Mouse (Mus musculus) embryonic facial prominence, embryonic 14.5 days (tissue): ENCODE results near the gene Slc6a19. TPM values are rescaled to one million over a fixed set of nuclear protein-coding genes. Genes with fewer than 3 reads are reported as not detected.
A peak's percentile ranks its signal among the peaks of the same experiment; 100 is the strongest.

Source experiments
- ATAC-seq: fragments of 200-750 bp; cut with Nextera tagmentation; 2 replicates; pipeline ENCODE4 v1.8.0; 2017; ENCODE audit warnings: low read depth, moderate number of reproducible peaks, moderate TSS enrichment
- DNase-seq: peaks from one replicate; pipeline ENCODE4 v3.0.0-alpha.2; 2015; ENCODE audit warnings: low spot score
- H3K27ac ChIP-seq: fragments of 300-500 bp; sonication (generic); replicated peaks from 2 replicates; pipeline ENCODE4 v1.5.1; 2014; ENCODE audit warnings: low read depth, mild to moderate bottlenecking, low read length, moderate library complexity
- H3K27me3 ChIP-seq: fragments of 300-500 bp; sonication (generic); replicated peaks from 2 replicates; pipeline ENCODE4 v1.6.1; 2014; ENCODE audit warnings: low read length; ENCODE audit not compliant: control insufficient read depth, insufficient read depth
- H3K36me3 ChIP-seq: fragments of 300-500 bp; sonication (generic); 2 replicates; pipeline ENCODE4 v1.6.1; 2014; ENCODE audit warnings: low read length, mixed read lengths; ENCODE audit not compliant: control insufficient read depth, insufficient read depth
- H3K4me1 ChIP-seq: fragments of 300-500 bp; sonication (generic); 2 replicates; pipeline ENCODE4 v1.6.1; 2014; ENCODE audit warnings: antibody characterized with exemption, low read length; ENCODE audit not compliant: control insufficient read depth, insufficient read depth
- H3K4me2 ChIP-seq: fragments of 300-500 bp; sonication (generic); 2 replicates; pipeline ENCODE4 v1.6.1; 2014; ENCODE audit warnings: low read depth, mild to moderate bottlenecking, low read length, moderate library complexity, mixed read lengths
- H3K4me3 ChIP-seq: fragments of 300-500 bp; sonication (generic); 2 replicates; pipeline ENCODE4 v1.5.1; 2014; ENCODE audit warnings: low read depth, mild to moderate bottlenecking, low read length
- H3K9ac ChIP-seq: fragments of 300-500 bp; sonication (generic); 2 replicates; pipeline ENCODE4 v1.6.1; 2014; ENCODE audit warnings: low read depth, mild to moderate bottlenecking, low read length, moderate library complexity, mixed read lengths
- H3K9me3 ChIP-seq: fragments of 300-500 bp; sonication (generic); 2 replicates; pipeline ENCODE4 v1.6.1; 2016; ENCODE audit warnings: low read length; ENCODE audit not compliant: control insufficient read depth
- WGBS: fragments of 180-500 bp; shearing (Covaris S2); extraction: QIAGEN DNeasy Blood & Tissue Kit; methylation state at CpG from one replicate; pipeline ENCODE4 v1.1.7; 2014; 5-methylcytosine and 5-hydroxymethylcytosine counted together
- polyA plus RNA-seq: library from polyadenylated mRNA; unstranded; fragments of >200 nt; fragmentation: Nextera tagmentation; extraction: Ambion mirVana; gene quantifications from 2 replicates; pipeline ENCODE4 v1.2.1, GENCODE M21; 2014

Gene Slc6a19
- polyA plus RNA-seq, 1 experiment from 2014 or later: 0.40 TPM

GRCm38 (mm10) chr13:73692249-73692868 lies 12.3 kb downstream of the Slc6a19 start:
- H3K9ac ChIP-seq: no peak overlapping the region
- H3K27me3 ChIP-seq: no peaks in the 10 kb centered on the region
- no peak overlapping the region for H3K4me2 ChIP-seq
- H3K4me1 ChIP-seq: no peaks in the 10 kb centered on the region
- no peaks in the 10 kb centered on the region for H3K36me3 ChIP-seq
- H3K9me3 ChIP-seq: no peaks in the 10 kb centered on the region
- no peak overlapping the region for H3K4me3 ChIP-seq
- no peak overlapping the region for H3K27ac ChIP-seq
- 32% methylated on average over 7 of the region's 10 CpGs for WGBS
- peak; percentile 89 for ATAC-seq
- peak; percentile 60 for DNase-seq

DNA sequence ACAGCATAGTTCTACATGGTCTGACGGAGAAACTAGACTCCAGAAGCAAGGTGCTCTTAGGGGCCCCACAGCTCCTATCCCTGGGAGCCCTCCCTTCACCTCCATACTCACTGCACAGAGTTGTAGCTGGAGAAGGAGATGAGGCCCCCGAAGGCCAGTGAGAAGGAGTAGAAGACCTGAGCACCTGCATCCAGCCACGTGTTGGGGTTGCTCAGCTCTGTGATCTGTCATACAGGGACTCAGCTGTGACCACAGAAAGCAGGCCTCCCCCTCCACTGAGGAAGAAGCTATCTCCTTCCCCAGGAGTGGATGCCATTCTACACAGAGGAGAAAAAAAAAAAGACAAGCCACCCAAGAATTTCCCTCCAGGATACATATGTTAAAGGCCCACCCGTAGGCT lies 15.7 kb downstream of the Slc6a19 start:
- no peaks in the 10 kb centered on the region for H3K4me1 ChIP-seq
- no peaks in the 10 kb centered on the region for H3K36me3 ChIP-seq
- H3K27ac ChIP-seq: no peak overlapping the region
- DNase-seq (no peak), ATAC-seq (no peak)
- no peaks in the 10 kb centered on the region for H3K27me3 ChIP-seq
- H3K4me3 ChIP-seq: no peak overlapping the region
- H3K4me2 ChIP-seq: no peak overlapping the region
- WGBS: 80% methylated on average over 4 of the region's 4 CpGs
- H3K9ac ChIP-seq: no peak overlapping the region
- no peaks in the 10 kb centered on the region for H3K9me3 ChIP-seq

- Histone ChIP-seq H3K27me3 (no peaks in the 10 kb centered on the region), H3K4me1 (no peaks in the 10 kb centered on the region), H3K27ac (no peak overlapping the region), H3K4me2 (no peak overlapping the region), H3K9me3 (no peaks in the 10 kb centered on the region), H3K36me3 (no peaks in the 10 kb centered on the region), H3K4me3 (no peak overlapping the region), H3K9ac (no peak overlapping the region)
- no peak for ATAC-seq
- no peak for DNase-seq
- 53% methylated on average over 3 of the region's 3 CpGs for WGBS
Observed at GRCm38 (mm10) chr13:73687601-73688000, 17.1 kb downstream of the Slc6a19 start.

- ATAC-seq: no peak
- Histone ChIP-seq H3K4me1 (no peaks in the 10 kb centered on the region), H3K9ac (no peak overlapping the region), H3K36me3 (no peaks in the 10 kb centered on the region), H3K27ac (no peak overlapping the region), H3K9me3 (no peaks in the 10 kb centered on the region), H3K4me3 (no peak overlapping the region), H3K4me2 (no peak overlapping the region), H3K27me3 (no peaks in the 10 kb centered on the region)
- no peak for DNase-seq
- 82% methylated on average over 6 of the region's 6 CpGs for WGBS
Observed at GRCm38 (mm10) chr13:73685502-73685901, 19.2 kb downstream of the Slc6a19 start.

DNA sequence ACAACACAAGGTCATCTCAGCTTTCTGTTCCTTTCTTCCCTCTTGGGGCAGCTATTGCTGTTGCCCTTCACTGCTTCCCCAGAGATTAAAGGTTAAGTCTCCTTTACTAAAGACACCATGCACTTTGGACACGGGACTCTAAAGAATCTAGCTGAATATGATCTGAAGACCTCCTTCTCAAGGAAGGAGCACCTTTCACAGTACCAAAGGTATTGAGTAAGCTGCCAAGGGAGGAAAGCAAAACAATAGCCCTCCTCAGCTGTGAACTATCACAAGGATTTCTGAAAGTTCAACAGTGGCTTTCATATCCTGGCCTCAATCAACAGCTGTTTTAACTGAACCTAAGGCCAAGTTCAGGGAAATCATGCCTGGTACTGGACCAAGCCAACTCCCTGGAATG lies 20.3 kb downstream of the Slc6a19 start:
- no peak overlapping the region for H3K4me2 ChIP-seq
- WGBS: 65% methylated on average over 1 of the region's 1 CpGs
- DNase-seq (no peak), ATAC-seq (no peak)
- no peak overlapping the region for H3K9ac ChIP-seq
- H3K27ac ChIP-seq: no peak overlapping the region
- H3K4me3 ChIP-seq: no peak overlapping the region
- H3K9me3 ChIP-seq: no peaks in the 10 kb centered on the region
- H3K36me3 ChIP-seq: no peaks in the 10 kb centered on the region
- no peaks in the 10 kb centered on the region for H3K4me1 ChIP-seq
- no peaks in the 10 kb centered on the region for H3K27me3 ChIP-seq

DNA sequence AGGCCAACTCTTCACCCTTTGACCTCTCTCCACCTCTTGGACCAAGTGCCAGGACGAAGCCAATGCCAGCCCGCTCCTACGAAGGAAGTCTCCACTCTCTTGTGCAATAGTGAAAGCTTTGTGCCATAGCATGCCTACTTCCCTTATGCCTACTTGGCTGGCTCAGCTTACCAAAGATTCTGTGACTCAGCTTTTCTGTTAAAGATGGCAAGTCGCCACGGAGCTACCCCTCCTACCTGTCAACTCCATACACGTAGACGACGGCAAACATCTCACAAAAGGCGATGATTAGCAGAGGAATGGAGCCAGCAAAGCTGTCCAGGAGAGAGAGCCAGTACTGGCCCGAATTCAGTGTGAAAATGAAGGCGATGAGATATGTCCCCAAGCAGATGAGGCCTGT lies 21.0 kb downstream of the Slc6a19 start:
- DNase-seq (peak; percentile 2), ATAC-seq (no peak)
- Histone ChIP-seq H3K4me1 (no peaks in the 10 kb centered on the region), H3K4me2 (no peak overlapping the region), H3K27ac (no peak overlapping the region), H3K9ac (no peak overlapping the region), H3K27me3 (no peaks in the 10 kb centered on the region), H3K4me3 (no peak overlapping the region), H3K9me3 (no peaks in the 10 kb centered on the region), H3K36me3 (no peaks in the 10 kb centered on the region)
- WGBS: 78% methylated on average over 11 of the region's 11 CpGs

DNA sequence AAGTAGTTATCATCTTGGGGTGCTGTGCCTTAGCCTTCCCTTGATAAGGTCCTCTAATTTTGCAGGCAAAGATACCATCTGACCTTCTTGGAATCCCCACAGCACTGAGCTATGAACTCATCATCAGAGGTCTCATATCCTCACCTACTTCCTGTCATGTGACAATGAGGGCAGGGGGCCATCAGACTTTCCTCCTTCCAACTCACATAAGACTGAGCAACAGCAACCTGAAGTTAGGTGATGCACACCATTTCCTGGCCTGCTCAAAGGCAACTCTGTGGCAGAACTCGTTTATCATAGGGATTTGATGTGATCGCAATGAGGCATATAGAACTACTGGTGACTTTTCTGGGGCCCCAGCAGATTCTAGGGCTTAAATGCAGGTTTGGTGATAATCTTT lies 22.4 kb downstream of the Slc6a19 start:
- Histone ChIP-seq H3K4me2 (no peak overlapping the region), H3K36me3 (no peaks in the 10 kb centered on the region), H3K9me3 (no peaks in the 10 kb centered on the region), H3K4me3 (no peak overlapping the region), H3K27ac (no peak overlapping the region), H3K9ac (no peak overlapping the region), H3K4me1 (no peaks in the 10 kb centered on the region), H3K27me3 (no peaks in the 10 kb centered on the region)
- ATAC-seq: no peak
- WGBS: 91% methylated on average over 2 of the region's 2 CpGs
- DNase-seq: no peak

DNA sequence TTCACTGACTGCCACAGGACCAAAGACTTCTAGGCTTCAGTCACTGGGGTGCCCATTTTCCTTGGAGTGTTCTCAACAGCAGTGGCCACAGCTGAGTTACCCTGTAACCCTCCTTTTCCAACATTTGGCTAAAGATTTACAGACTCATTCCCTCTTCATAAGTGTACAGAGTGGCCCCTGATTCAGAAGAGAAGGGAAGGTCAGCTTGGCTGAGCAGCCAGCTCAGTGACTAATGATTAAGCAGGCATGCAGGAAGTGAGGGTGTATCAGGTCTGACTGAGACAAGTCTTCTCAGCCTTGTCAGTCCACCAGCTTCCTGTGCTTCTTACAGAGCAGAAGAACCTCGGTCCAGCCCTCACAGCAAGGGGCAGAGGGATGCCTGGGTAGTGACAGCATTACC lies 24.3 kb downstream of the Slc6a19 start:
- DNase-seq: no peak
- 27% methylated on average over 1 of the region's 1 CpGs for WGBS
- Histone ChIP-seq H3K27me3 (no peaks in the 10 kb centered on the region), H3K4me3 (no peak overlapping the region), H3K9ac (no peak overlapping the region), H3K9me3 (no peaks in the 10 kb centered on the region), H3K4me2 (no peak overlapping the region), H3K36me3 (no peaks in the 10 kb centered on the region), H3K27ac (no peak overlapping the region), H3K4me1 (no peaks in the 10 kb centered on the region)
- ATAC-seq: no peak

GRCm38 (mm10) chr13:73679311-73679710 lies 25.4 kb downstream of the Slc6a19 start:
- WGBS: 62% methylated on average over 2 of the region's 2 CpGs
- Histone ChIP-seq H3K27me3 (no peaks in the 10 kb centered on the region), H3K9ac (no peak overlapping the region), H3K4me1 (no peaks in the 10 kb centered on the region), H3K9me3 (no peaks in the 10 kb centered on the region), H3K4me2 (no peak overlapping the region), H3K36me3 (no peaks in the 10 kb centered on the region), H3K4me3 (no peak overlapping the region), H3K27ac (no peak overlapping the region)
- ATAC-seq (no peak), DNase-seq (no peak)
